Mouse (Mus musculus): Measurements from ENCODE around the gene Dgkd.

The Dgkd gene

DNA sequence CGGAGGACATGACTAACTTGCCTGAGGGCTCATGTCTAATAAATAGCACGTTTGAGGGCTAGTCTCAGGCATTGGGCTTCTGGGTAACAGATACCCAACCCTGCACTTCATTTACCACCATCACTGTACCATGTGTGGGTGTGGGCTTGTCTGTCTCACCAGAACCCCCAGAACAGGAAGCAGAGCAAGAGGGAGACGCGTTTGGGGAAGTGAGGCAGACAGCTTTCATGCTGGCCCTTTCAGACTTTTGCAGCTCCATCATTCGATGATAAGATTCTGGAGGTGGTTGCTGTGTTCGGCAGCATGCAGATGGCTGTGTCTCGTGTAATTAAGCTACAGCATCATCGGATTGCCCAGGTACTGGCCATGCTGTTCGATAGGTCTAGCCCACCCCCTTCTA, 82.0 kb downstream of the Dgkd start:
- no peak for DNase-seq (ENCODE audit: low read depth, low spot score)

GRCm38 (mm10) chr1:87935546-87935945, 82.5 kb downstream of the Dgkd start:
- DNase-seq (ENCODE audit: low read depth, low spot score) = no peak

GRCm38 (mm10) chr1:87936075-87936474, 83.0 kb downstream of the Dgkd start:
- no peak for DNase-seq (ENCODE audit: low read depth, low spot score)

DNA sequence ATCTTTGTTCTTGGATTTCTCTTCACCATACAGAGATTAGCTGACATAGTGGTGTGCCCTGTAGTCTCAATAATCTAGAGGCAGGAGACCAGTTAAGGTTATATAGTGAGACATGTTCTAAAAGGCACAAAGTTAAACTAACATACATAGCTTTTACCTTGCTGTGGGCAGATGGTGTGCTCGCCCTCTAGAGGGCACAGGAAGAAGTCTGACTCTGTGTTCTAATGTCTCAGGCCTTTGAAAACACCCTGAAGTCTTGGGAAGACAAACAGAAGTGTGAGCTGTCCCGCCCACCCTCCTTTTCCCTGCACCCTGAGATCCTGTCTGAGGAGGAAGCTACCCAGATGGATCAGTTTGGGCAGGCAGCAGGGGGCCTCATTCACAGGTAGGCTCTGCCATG, 83.4 kb downstream of the Dgkd start:
- DNase-seq (ENCODE audit: low read depth, low spot score) = peak; percentile 47

DNA sequence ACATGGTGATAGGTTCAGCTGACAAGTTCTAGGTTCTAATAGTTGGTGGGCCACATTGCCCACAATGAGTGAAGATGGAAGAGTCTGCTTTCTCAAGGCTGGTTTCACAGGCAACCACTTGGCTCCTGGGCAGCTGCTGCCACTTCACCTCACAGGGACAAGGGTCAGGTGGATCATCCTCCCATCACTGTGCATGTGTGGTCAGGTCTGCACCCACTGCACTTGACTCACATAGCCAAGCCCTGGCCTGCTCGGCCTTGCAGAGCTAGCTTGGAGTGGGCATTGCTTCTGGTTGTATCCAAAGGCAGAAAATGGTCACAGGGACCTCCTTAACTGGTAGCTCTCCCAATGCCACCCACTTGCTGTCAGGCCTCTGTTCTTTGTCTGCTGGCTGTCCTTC, 88.7 kb downstream of the Dgkd start:
- no peak for DNase-seq (ENCODE audit: low read depth, low spot score)

- no peak for DNase-seq (ENCODE audit: low read depth, low spot score)
Observed at GRCm38 (mm10) chr1:87947681-87948091, 94.6 kb downstream of the Dgkd start.

DNA sequence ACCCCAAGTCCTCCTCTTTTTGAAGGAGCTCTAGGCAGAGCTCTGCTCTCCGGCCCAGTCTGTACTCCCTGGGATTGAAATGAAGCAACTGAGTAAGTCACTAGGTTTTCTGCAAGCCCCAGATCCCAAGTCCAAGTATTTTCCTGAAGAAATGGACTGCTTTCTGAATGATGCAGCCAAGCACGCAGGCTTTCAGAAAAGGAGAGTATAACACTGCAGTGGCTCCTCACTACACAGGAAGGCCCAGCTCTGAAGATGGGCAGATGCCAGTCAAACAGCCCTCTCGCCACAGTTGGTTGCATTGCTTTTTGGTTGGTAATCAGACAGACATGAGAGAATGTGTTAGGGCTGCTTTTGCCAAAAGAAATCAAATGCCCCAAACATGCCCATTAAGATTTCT, 98.6 kb downstream of the Dgkd start:
- DNase-seq (ENCODE audit: low read depth, low spot score) = no peak

GRCm38 (mm10) chr1:87953073-87953472, 100.0 kb downstream of the Dgkd start:
- no peak for DNase-seq (ENCODE audit: low read depth, low spot score)

DNA sequence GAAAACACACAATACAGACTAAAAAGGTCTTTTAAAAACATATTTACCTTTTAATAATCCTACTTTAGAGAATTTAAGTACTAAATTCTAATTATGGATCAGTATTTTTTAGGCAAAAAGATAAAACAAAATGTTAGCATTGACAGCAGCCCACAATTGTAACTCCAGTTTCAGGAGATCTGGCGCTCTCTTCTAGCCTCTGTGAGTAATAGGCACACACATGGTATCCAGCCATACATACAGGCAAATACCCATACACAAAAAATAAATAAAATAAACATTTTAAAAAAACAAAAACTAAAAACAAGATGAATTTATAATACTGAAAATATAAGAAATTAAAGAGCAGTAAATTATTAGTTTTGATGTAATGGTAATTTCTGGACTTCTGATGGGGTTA, 105.8 kb downstream of the Dgkd start:
- DNase-seq (ENCODE audit: low read depth, low spot score) = no peak

DNA sequence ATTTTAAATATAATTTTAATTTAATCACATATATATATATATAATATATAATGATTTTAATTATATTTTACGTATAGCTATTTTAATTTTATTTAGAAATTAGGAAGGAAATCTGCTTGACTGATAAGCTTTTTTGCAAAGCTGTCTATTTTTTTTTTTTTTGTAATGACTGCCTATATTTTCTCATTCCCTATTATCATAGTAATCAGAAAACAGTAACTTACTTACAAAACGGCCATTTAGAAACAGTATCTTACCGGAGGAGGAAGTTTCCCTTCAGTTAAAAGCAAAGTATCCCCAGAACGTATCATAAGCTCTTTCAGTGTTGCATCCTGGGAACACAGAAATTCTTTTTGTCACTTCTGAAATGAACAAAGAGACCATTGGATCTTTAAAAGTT, 106.4 kb downstream of the Dgkd start:
- no peak for DNase-seq (ENCODE audit: low read depth, low spot score)

GRCm38 (mm10) chr1:87959998-87960431, 106.9 kb downstream of the Dgkd start:
- DNase-seq (ENCODE audit: low read depth, low spot score) = peak; percentile 16

- no peak for DNase-seq (ENCODE audit: low read depth, low spot score)
Observed at GRCm38 (mm10) chr1:87960752-87961151, 107.7 kb downstream of the Dgkd start.

- DNase-seq (ENCODE audit: low read depth, low spot score) = no peak
Observed at GRCm38 (mm10) chr1:87961459-87962167, 108.5 kb downstream of the Dgkd start.

GRCm38 (mm10) chr1:87970381-87970780, 117.3 kb downstream of the Dgkd start:
- no peak for DNase-seq (ENCODE audit: low read depth, low spot score)

DNA sequence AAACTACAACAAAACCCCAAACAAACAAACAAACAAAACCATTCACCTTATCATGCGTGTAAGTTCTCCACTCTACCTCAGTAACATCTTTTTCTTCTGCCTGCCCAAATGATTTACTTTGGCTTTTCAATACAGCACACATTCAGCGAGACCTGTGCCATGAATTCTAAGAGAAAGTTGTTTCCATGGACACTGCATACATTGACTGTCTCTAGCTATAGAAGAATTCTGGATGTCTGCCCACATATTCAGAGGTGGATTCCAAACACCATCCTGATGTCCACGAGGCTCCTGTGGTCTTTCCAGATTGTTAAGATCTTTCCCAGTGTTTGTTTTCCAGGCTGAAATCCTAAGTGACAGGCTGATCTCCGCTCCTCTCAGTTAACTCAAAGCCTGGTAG, 129.2 kb downstream of the Dgkd start:
- DNase-seq (ENCODE audit: low read depth, low spot score) = no peak

GRCm38 (mm10) chr1:87992716-87993115, 139.6 kb downstream of the Dgkd start:
- DNase-seq (ENCODE audit: low read depth, low spot score) = no peak

All from ZHBTc4 (cell line).